Mouse (Mus musculus) spleen, adult 12 weeks (tissue): ENCODE results near the gene Ston2.

Experiments used
- DNase-seq: peaks from one replicate; pipeline ENCODE4 v3.0.0; 2022; ENCODE audit warnings: low spot score

Gene Ston2

DNA sequence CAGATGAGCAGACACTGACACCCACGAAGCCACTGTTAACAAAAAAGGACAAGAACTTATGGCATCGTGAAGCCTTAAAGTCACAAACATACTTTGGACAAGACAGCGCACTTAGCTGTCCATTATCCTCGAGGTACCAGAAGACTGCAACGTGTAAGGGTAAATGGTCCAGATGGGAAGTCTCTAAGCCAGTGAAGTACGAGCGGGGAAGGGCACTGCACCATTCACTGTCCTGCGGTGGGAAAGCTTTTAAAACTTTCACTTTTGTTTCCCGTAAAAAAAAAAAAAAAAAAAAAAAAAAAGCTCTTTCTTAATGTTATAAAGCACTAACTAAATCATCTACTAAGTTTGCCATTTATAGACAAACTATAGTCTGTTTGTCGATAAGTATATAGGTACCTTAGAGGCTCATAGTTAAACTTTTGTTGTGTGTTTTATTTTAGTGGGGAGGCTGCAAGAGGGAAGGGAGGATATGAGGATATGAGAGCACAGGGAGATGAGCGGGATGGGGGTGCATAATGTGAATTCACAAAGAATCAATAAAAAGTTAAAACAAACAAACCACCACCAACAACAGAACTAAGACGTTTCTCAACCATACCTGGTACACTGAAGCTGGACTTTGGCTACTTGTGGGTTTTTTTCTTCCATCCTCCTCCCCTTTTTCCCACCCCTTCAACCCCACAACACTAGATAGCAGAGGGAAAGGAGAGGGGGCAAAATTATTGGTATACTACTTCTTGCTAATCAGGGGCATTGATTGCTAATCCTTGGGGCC lies 127.4 kb downstream of the Ston2 start:
- DNase-seq, result no peak

- no peak for DNase-seq
These were observed 133.6 kb downstream of the Ston2 start for GRCm38 (mm10) chr12:91654399-91655122.

DNA sequence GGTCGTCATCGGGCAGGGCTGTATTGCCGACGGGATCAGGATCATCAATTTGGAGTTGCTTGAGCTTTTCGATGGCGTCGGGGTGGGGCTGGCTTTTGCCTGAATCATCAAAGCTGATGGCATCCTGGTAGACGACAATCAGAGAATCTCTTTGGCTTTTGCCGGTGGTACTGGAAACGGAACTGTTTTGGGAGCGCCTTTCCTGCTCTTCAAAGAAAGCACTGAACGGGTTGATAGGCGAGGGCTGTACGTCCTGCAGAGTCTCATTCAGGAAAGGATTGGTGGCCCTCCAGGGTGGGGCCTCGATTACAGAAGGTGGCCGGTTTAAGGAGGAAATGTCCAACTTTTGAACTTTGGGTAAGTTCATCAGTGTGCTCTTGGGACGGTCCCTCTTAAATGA lies 139.8 kb downstream of the Ston2 start:
- DNase-seq, result no peak

GRCm38 (mm10) chr12:91645361-91646123 lies 142.6 kb downstream of the Ston2 start:
- no peak for DNase-seq

DNA sequence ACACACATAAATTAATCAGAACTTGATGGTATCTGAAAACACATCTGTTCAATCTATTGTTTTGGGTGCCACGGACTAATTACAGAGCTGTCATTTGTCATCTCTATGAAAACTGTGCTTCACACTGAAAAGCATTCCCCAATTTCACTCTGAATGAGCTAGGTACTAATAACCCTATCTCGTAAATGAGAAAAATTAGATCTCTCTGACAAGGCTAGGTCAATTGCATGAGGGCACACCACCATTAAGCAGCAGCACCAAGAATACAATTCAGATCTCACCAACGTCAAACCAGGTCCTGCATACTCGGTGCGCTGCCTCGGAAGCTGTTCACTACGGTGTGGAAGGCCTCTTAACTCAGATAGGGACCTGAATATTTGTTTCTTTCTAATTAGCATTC lies 145.0 kb downstream of the Ston2 start:
- no peak for DNase-seq

- DNase-seq, result no peak
These were observed 145.6 kb downstream of the Ston2 start for GRCm38 (mm10) chr12:91642426-91643093.

- DNase-seq, result no peak
These were observed 146.5 kb downstream of the Ston2 start for GRCm38 (mm10) chr12:91641631-91642141.

GRCm38 (mm10) chr12:91641133-91641532 lies 147.1 kb downstream of the Ston2 start:
- DNase-seq, result no peak

DNA sequence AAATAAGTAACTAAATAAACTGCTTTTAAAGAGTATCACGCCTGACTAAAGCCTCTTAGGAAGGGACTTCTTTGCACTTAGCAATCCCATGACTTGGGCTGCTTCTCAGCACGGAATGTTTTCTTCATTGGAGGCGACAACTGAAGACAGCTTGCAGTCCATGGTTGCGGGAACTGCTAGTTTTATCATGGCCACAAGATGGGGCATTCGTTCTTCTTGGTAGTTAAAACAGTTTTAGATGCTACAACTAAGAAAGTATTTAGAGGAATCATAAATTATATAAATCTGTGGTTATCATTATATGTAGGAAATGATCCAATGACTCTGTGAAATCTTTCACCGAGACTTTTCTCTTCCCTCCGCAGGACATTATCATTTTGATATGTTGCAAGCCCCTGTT lies 147.5 kb downstream of the Ston2 start:
- DNase-seq, result no peak

GRCm38 (mm10) chr12:91638351-91638750 lies 149.8 kb downstream of the Ston2 start:
- DNase-seq, result no peak

DNA sequence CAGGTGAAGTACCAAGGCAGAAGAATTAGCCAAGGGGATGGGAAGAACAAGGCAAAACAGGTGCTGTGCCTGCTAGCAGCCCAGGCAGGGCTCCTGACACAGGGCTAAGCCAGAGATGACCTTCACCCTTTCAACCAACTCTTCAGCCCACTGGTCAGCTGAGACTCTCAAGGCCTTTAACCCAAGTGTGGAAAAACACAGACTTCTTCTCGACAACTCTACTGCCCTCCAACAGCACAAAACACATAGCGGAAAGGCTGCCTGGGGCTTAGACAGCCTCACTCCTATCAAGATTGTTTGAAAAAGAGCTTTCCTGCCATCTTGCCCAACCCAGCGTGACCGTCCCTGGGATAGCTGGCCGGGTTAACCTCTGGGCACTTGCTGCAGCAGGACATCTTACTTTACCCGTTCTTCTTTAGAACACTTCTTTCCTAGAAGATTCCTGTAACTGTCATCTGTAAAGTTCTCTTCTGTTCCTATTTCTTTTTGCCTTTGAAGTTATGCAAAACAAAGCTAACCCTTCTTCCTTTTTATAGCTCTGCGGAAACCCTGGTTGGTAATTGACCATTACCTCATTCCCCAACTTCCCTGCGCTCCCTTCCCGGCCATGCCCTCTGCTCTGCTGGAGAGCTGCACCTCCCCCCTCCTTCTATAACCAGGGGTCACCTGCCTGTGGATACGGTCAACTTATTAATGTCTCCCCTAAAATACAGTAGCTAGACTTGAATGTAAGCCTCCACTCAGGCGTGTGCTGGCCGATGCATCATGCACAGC lies 150.9 kb downstream of the Ston2 start:
- no peak for DNase-seq

- no peak for DNase-seq
These were observed 161.7 kb downstream of the Ston2 start for GRCm38 (mm10) chr12:91626482-91626881.

GRCm38 (mm10) chr12:91625013-91625412 lies 163.2 kb downstream of the Ston2 start:
- no peak for DNase-seq

DNA sequence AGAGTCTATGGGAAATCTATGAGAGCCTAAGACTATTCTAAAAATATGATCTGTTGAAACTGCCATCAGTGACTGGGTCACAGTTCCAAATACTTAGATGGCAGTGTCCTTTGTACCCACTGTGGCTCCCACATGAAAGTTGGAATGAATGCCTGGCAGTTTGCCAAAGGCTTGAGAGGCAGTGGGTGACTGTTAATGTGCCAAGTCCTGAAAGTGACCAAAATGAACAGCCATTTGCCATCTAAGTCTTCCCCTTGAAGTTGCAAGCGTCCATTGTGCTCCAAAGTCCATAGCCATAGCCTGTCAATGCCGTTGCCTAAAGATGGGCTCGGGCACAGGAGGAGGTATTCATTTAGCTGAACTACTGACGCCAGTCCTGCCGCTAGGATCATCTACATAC lies 178.8 kb downstream of the Ston2 start:
- DNase-seq, result no peak

- no peak for DNase-seq
These were observed 180.5 kb downstream of the Ston2 start for GRCm38 (mm10) chr12:91607678-91608077.

DNA sequence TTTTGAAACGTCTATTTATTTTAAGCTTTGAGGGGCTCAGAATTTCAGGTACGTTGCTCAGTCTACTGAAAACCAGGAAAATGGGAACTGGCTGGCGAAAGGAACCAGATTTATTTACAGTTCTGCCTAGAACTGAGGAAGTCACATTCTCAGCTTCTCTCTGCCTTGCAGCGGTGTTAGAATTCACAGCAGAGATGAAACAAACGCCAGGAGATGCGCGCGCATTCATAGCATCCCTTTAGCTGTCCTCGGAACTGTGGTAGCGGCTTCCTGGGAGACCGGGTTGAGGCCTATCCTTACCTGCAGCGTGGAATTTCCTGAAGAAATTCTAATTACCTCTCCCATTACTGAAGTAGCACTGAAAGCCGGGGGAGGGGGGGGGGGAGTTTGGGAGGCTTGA lies 181.5 kb downstream of the Ston2 start:
- DNase-seq, result no peak

DNA sequence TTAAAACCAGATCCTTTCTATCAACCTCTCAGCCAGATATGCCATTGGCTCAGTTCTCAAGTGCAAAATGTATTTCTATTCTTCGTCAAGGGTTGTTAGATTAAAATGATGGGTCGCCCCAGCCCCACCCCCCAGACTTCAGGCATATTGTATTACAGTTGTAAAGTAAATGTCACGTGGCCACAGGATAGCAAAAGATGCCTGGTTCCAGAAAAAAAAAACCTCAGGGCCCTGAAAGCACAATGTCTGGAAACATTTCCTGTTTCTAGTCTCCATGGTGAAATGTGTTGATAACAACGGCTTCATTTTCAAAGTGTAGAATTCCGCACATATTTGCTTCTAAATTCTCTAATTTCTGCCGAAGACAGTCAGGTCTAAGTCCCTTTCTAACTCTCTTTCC lies 183.6 kb downstream of the Ston2 start:
- DNase-seq, result no peak

- DNase-seq, result no peak
These were observed 196.1 kb downstream of the Ston2 start for GRCm38 (mm10) chr12:91592128-91592527.

GRCm38 (mm10) chr12:91591191-91591590 lies 197.0 kb downstream of the Ston2 start:
- no peak for DNase-seq

DNA sequence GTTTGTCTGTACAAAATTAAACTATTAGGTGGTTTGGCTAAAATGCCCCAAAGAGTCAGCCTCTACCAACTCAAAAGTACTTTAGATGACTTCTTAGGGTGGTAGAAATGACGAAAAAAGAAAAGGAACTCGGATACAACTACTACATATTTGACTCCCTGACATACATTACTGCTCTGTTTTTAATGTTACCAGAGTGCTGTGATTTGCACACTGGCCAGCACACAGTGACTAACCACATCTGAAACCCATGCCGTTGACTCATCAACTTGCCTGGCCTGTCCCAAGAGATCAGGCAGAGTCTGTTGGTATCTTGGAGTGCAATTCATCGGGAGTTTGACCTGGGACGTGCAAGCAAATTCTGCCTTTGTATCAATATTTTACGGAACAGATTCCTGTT lies 197.5 kb downstream of the Ston2 start:
- no peak for DNase-seq
